Mouse (Mus musculus) c-Kit-positive CD71-positive TER-119-negative erythroid progenitor cells, embryonic 14.5 days (primary cell): Measurements from ENCODE around the gene Ntn5.

Experiments used
- DNase-seq: peaks from one replicate; pipeline ENCODE4 v3.0.0-alpha.2; 2013; ENCODE audit warnings: low read depth

The Ntn5 gene

GRCm38 (mm10) chr7:45712022-45712757, 28.4 kb downstream of the Ntn5 start:
- no peak for DNase-seq

GRCm38 (mm10) chr7:45713396-45713795, 29.6 kb downstream of the Ntn5 start:
- DNase-seq = no peak

DNA sequence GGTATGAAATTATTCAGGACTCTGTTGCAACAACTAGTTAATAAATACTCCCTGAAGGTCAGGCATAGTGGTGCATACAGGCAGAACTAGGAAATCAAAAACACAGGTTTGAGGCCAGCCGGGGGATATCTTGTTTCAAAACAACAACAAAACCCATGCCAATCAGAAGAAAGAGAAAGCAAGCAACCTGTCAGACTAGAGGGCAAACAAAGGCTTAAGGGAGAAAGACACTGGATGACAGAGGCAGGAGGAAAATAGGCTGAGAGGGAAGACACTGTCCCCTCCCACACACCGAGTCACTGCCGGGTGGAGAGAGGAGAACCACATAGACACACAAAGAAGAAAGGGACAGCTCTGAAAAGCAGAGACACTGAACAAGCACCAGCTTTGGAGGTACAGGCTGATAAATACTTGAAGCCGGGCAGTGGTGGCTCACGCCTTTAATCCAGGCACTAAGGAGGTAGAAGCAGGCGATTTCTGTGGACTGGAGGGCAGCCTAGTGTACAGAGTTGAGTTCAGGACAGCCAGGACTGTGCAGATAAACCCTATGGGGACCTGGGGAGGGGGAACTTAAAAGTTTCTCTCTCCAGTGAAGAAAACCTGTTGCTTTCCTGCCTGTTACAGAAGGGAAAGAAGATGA, 30.2 kb downstream of the Ntn5 start:
- no peak for DNase-seq

DNA sequence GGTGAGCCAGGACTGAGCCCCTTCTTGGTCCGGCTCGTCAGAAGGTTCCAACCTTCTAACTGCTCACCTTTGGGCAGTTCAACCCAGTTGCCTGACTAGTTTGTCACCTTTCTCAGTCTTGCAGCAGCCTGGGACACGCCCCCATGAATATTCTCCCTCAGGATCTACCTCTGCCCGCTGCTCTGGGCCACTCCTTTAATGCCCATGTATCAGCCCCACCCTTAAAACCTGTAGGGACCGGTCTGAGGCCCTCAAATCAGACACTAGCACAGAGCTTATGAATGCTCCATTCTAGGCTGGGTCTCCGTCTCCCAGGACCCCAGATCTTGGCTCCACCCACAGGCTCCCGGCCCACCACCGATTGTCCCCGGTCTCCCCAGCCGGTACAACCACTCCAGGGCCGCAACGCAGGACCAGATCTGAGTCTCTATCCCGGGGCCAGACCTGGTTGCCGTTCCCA, 30.8 kb downstream of the Ntn5 start:
- no peak for DNase-seq

GRCm38 (mm10) chr7:45715090-45715708, 31.4 kb downstream of the Ntn5 start, which contains the start of gene Rpl18:
Gene Rpl18, plus strand, starts transcription at chr7:45715457.
- DNase-seq = peak; percentile 94

- no peak for DNase-seq
Observed at GRCm38 (mm10) chr7:45715741-45716459, 32.1 kb downstream of the Ntn5 start.

- DNase-seq = no peak
Observed at GRCm38 (mm10) chr7:45716460-45716857, 32.6 kb downstream of the Ntn5 start.

DNA sequence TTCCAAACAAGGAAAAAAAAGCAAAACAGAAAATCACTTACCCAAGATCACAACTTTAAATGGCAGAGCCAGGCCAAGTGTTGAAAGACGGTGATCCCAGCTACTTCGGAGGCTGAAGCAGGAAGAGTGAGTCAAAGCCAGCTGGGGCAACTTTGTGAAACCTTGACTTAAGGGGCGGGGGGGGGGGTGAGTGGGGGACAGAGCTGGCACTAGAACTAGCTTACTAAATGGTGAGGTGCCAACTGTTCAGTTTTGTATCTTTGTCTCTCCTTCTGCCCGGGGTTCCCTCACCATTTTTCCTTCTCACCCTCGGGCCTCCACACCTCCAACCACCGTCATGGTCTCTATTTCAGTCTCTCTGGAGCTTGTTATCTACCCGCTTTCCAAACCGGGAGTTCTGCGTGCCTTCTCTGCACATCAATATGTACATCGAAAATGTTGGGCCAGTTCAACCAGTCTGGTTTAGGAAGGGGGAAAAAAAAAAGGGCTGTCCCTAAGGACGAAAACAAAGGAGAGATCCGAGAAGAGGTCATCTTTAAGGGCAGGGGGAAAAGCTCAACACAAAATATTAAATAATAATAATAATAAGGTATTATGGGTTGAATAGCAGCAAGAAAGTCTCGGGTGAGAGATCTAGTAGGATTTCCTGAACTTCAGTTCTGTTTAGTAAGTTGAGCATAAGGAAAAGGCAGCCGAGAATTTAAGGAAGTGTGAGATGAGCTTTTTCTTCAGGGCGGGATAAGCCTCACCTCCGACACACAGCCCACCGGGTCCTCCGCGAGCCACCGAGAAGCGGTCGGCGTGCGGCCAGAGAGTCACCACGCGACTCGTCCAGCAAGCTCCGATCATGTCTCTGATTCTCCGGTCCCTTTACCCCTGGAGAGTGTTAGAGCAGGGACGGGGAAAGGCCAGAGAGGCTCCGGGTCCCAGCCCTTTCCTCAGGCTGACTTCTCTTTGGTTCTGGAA, 33.4 kb downstream of the Ntn5 start:
- DNase-seq = peak; percentile 50

- DNase-seq = peak; percentile 95
Observed at GRCm38 (mm10) chr7:45717918-45718297, 34.1 kb downstream of the Ntn5 start, which contains the start of gene Sphk2. Gene Sphk2, minus strand, starts transcription at chr7:45718002.

GRCm38 (mm10) chr7:45718331-45718730, 34.5 kb downstream of the Ntn5 start:
- no peak for DNase-seq

DNA sequence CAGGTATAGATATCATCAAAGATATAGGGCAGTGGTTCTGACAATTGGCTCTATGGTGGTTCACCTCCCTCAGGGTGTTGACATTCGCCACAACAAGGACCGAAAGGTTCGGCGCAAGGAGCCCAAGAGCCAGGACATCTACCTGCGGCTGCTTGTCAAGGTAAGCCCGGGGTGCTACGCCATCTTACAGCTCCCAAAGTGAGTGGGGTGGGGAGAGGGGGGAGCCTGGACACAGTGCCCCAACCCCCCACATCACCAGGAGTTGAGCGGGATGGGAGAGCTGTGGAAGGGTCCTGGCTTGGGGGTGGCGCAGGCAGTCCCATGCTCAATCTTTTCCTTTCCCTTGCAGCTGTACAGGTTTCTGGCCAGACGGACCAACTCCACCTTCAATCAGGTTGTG, 35.4 kb downstream of the Ntn5 start:
- no peak for DNase-seq

- no peak for DNase-seq
Observed at GRCm38 (mm10) chr7:45719738-45720412, 36.1 kb downstream of the Ntn5 start.

GRCm38 (mm10) chr7:45720413-45721233, 36.8 kb downstream of the Ntn5 start, which contains the start of gene Fam83e:
Gene Fam83e, plus strand, starts transcription at chr7:45721212.
- DNase-seq = no peak

DNA sequence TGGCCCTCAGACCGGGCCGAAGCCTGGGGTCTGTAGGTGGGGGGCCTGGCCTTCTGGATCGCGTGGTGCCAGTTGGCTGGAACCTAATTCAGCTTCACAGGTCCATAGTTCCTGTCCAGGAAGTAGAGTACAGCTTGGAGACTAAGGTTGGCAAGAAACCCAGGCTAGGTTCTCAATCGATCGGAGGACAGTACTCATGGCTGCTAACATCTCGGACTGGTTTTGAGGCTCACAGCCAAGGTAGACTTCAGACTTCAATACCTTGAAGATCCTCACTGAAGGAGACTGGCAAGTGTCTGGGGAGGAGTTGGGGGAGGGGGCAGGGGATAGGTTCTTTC, 37.4 kb downstream of the Ntn5 start:
- DNase-seq = no peak

DNA sequence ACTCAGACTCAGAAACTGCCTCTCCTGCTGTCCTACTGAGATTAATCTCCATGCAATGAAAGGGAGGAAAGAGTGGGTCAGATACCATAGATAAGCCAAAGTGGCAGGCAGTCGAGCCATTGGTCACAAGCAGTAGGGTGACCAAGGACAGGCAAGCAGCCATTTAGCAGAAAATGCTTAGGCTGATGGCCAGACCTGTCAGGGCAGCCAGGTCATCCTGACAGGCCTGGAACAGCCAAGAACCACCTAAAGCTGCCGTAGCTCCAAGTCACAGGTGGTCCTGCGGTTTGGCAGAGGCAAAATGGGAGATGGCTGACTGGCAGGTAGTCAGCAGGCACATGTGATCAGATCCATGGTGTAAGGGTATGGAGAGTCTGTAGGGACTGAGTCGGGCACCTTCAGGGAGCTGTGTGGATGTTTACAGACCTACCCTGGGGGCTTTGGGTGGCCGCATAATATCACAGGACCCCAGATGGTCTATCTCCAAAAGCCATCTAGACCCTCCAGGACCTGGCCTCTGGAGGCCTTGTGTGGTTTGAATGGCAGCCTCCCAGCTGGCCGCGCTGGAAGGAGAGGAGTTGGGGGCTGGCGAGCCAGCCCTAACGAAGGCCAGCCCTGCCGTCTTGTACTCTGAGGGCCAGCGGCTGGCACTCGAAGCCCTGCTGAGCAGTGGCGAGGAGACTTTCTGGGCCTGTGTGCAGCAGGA, 38.0 kb downstream of the Ntn5 start:
- DNase-seq = no peak

DNA sequence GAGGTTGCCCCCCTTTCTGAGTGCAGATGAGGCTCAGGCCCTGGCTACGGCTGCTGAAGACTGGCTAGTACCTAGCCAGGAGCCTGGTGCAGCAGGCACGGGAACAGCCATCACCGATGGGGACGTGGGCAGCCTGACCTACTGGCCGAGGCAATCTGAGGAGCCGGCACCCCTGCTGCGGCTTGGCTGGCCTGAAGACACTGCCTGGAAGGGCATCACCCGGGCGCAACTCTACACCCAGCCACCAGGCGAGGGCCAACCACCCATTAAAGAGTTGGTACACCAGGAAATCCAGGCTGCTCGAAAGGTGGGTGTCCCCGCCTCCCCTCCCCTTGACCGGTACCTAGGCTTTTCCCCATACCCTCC, 38.5 kb downstream of the Ntn5 start:
- DNase-seq = no peak

GRCm38 (mm10) chr7:45723301-45723700, 39.5 kb downstream of the Ntn5 start:
- DNase-seq = no peak

DNA sequence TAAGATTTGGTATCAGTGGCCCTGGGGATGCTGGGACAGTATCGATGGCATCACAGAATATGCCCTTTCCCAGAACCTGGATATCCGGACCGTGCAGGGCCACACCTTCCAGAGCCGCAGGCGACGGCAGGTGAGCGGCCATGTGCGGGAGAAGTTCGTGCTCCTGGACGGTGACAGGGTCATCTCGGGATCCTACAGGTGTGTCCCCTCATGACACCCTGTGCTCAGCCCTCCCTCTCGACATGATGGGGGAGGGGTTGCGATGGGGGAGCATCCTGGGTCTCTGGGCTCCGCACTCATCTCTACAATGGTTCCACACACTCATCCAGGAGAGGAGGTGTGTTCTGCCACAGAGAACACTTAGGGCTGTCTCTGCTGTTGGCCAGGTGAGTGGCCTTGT, 40.0 kb downstream of the Ntn5 start:
- no peak for DNase-seq

DNA sequence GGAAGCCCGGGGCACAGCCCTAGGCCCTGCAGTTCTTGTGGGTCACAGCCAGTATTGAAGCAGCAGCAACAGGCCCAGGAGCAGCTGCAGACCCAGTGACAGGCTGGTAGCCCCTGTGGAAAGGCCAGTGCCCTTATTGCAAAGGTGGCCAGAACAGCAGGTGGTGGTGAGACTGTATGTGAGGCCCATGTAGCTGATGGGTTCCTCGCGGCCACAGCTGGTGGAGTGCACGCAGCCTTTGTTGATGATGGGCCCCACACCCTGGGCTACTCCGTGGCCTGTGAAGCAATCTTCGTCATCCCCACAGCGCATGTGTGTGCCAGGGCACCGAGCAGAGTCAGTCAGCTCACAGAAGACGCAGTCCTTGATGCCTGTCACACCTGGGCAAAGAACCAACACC, 41.3 kb downstream of the Ntn5 start:
- no peak for DNase-seq
